Mouse (Mus musculus) hindbrain, postnatal 0 days (tissue): ENCODE results near the gene Mob2. TPM values are rescaled to one million over a fixed set of nuclear protein-coding genes. Genes with fewer than 3 reads are reported as not detected.
A peak's percentile ranks its signal among the peaks of the same experiment; 100 is the strongest.

Source experiments
- ATAC-seq: fragments of 200-750 bp; cut with Nextera tagmentation; 2 replicates; pipeline ENCODE4 v1.8.0; 2017; ENCODE audit warnings: mild to moderate bottlenecking, moderate TSS enrichment, moderate library complexity
- DNase-seq: peaks from one replicate; pipeline ENCODE4 v3.0.0-alpha.2; 2015; ENCODE audit warnings: low spot score
- H3K27ac ChIP-seq: fragments of 300-500 bp; sonication (generic); 2 replicates; pipeline ENCODE4 v1.5.1; 2014; ENCODE audit warnings: mild to moderate bottlenecking
- H3K27me3 ChIP-seq: fragments of 300-500 bp; sonication (generic); 2 replicates; pipeline ENCODE4 v1.6.1; 2014; ENCODE audit warnings: low read length, mixed read lengths; ENCODE audit not compliant: insufficient read depth
- H3K36me3 ChIP-seq: fragments of 300-500 bp; sonication (generic); 2 replicates; pipeline ENCODE4 v1.6.1; 2014; ENCODE audit warnings: low read length, mixed read lengths; ENCODE audit not compliant: insufficient read depth
- H3K4me1 ChIP-seq: fragments of 300-500 bp; sonication (generic); 2 replicates; pipeline ENCODE4 v1.6.1; 2014; ENCODE audit warnings: antibody characterized with exemption, low read length, mixed read lengths; ENCODE audit not compliant: insufficient read depth
- H3K4me2 ChIP-seq: fragments of 300-500 bp; sonication (generic); 2 replicates; pipeline ENCODE4 v1.6.1; 2014; ENCODE audit warnings: low read depth, mild to moderate bottlenecking, low read length, moderate library complexity, mixed read lengths
- H3K4me3 ChIP-seq: fragments of 300-500 bp; sonication (generic); 2 replicates; pipeline ENCODE4 v1.5.1; 2014; ENCODE audit warnings: low read length
- H3K9ac ChIP-seq: fragments of 300-500 bp; sonication (generic); replicated peaks from 2 replicates; pipeline ENCODE4 v1.6.1; 2014; ENCODE audit warnings: mild to moderate bottlenecking, low read length, moderate library complexity, mixed read lengths
- H3K9me3 ChIP-seq: fragments of 300-500 bp; sonication (generic); 2 replicates; pipeline ENCODE4 v1.6.1; 2016; ENCODE audit warnings: low read length, mixed read lengths
- CTCF ChIP-seq: IDR thresholded peaks from 2 replicates; pipeline ENCODE4 v1.5.1; 2016; ENCODE audit warnings: antibody characterized with exemption, control low read depth, low read depth
- WGBS: fragments of 180-500 bp; shearing (Covaris S2); extraction: QIAGEN DNeasy Blood & Tissue Kit; methylation state at CpG from one replicate; pipeline ENCODE4 v1.1.7; 2014; 5-methylcytosine and 5-hydroxymethylcytosine counted together
- polyA plus RNA-seq: library from polyadenylated mRNA; unstranded; fragments of >200 nt; fragmentation: Nextera tagmentation; extraction: Ambion mirVana; gene quantifications from 2 replicates; pipeline ENCODE4 v1.2.1, GENCODE M21; 2015
- total RNA-seq: library from RNA; depleted of rRNA; stranded (reverse); fragments of >200 nt; gene quantifications from 2 replicates; pipeline ENCODE4 v1.2.3, GENCODE M21; 2014

The Mob2 gene
- total and polyA plus RNA-seq, 2 experiments from 2014 or later = 41.1 to 44.1 TPM

- Histone ChIP-seq H3K9me3 (no peaks in the 10 kb centered on the region), H3K27me3 (no peaks in the 10 kb centered on the region), H3K9ac (no peak overlapping the region), H3K27ac (peak overlapping the region; percentile 20; the same call in 1 of the 2 replicates), H3K4me2 (no peak overlapping the region), H3K4me1 (peaks cover 4% of the 10 kb centered on the region; the same call in 1 of the 2 replicates), H3K4me3 (no peak overlapping the region), H3K36me3 (peaks cover 58% of the 10 kb centered on the region)
- ATAC-seq = no peak; the same call in 1 of the 2 replicates
- WGBS = 57% methylated on average over 21 of the region's 22 CpGs
- DNase-seq = peak; percentile 40
- no peak for TF ChIP-seq CTCF
These were observed 59.1 kb downstream of the Mob2 start for GRCm38 (mm10) chr7:142001597-142002340.

GRCm38 (mm10) chr7:142000661-142001060 lies 60.2 kb downstream of the Mob2 start:
- DNase-seq = no peak
- H3K9me3 ChIP-seq = no peaks in the 10 kb centered on the region
- H3K4me1 ChIP-seq = peaks cover 4% of the 10 kb centered on the region; the same call in 1 of the 2 replicates
- WGBS = 76% methylated on average over 3 of the region's 3 CpGs
- H3K36me3 ChIP-seq = peaks cover 69% of the 10 kb centered on the region
- ATAC-seq = no peak
- TF ChIP-seq CTCF = no peak
- H3K4me3 ChIP-seq = no peak overlapping the region
- no peaks in the 10 kb centered on the region for H3K27me3 ChIP-seq
- H3K4me2 ChIP-seq = no peak overlapping the region
- H3K9ac ChIP-seq = no peak overlapping the region
- H3K27ac ChIP-seq = no peak overlapping the region

- H3K36me3 ChIP-seq = peaks cover 79% of the 10 kb centered on the region
- no peaks in the 10 kb centered on the region for H3K9me3 ChIP-seq
- TF ChIP-seq CTCF = no peak
- H3K27me3 ChIP-seq = no peaks in the 10 kb centered on the region
- no peak overlapping the region for H3K4me3 ChIP-seq
- H3K27ac ChIP-seq = no peak overlapping the region
- ATAC-seq (no peak), DNase-seq (no peak)
- WGBS = 95% methylated on average over 4 of the region's 4 CpGs
- no peak overlapping the region for H3K9ac ChIP-seq
- H3K4me1 ChIP-seq = no peaks in the 10 kb centered on the region
- H3K4me2 ChIP-seq = no peak overlapping the region
These were observed 66.7 kb downstream of the Mob2 start for GRCm38 (mm10) chr7:141994121-141994520.

DNA sequence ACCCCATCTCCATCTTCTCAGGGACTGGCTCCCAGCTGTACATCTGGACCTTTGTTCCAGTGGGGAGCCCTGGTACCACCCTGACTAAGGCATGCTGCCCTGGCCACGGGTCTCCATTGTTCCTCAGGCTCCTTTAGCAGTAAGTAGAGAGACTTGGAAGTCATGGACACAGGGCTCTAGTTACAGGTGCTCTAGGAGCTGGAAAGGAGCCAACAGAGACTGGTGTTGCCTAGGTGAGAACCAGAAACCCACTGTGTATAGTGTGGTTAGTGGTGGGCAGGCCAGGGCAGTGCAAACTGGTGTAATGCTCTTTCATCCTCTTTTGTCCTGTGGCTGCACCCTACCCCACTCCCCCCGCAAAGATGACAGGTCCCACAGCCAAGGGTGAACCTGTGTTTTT lies 69.7 kb downstream of the Mob2 start:
- 81% methylated on average over 2 of the region's 2 CpGs for WGBS
- TF ChIP-seq CTCF = no peak
- no peak overlapping the region for H3K9ac ChIP-seq
- H3K27me3 ChIP-seq = no peaks in the 10 kb centered on the region
- no peak overlapping the region for H3K4me3 ChIP-seq
- no peak overlapping the region for H3K4me2 ChIP-seq
- no peak for ATAC-seq
- H3K36me3 ChIP-seq = peaks cover 76% of the 10 kb centered on the region
- no peaks in the 10 kb centered on the region for H3K9me3 ChIP-seq
- H3K27ac ChIP-seq = no peak overlapping the region
- no peak for DNase-seq
- no peaks in the 10 kb centered on the region for H3K4me1 ChIP-seq

DNA sequence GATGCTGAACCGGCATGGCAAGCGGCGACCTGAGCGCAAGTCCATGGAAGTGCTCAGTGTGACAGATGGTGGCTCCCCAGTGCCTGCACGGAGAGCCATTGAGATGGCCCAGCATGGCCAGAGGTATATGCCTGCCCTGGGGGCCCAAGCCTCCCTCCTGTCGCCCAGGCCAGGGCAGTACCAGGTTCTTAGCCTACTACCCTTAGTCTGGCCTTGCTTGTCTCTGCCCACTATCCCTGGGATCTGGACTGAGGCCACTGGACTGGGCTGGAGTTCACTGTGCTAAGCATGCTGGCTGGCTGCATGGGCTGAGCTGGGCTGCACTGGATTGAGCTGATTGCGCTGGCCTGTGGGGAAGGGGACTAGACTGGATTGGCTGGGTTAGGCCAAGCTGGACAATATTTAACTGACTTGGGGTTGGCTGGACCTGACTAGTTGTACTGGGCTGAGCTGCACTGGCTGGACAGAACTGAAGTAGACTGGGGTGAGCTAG lies 72.5 kb downstream of the Mob2 start:
- Histone ChIP-seq H3K27ac (no peak overlapping the region), H3K4me1 (no peaks in the 10 kb centered on the region), H3K9me3 (no peaks in the 10 kb centered on the region), H3K27me3 (no peaks in the 10 kb centered on the region), H3K36me3 (peaks cover 61% of the 10 kb centered on the region; the same call in 1 of the 2 replicates), H3K4me2 (no peak overlapping the region), H3K9ac (no peak overlapping the region), H3K4me3 (no peak overlapping the region)
- ATAC-seq = no peak
- 65% methylated on average over 7 of the region's 7 CpGs for WGBS
- no peak for TF ChIP-seq CTCF
- no peak for DNase-seq

- Histone ChIP-seq H3K36me3 (peaks cover 12% of the 10 kb centered on the region; the same call in 1 of the 2 replicates), H3K27ac (no peak overlapping the region), H3K4me1 (peaks cover 7% of the 10 kb centered on the region), H3K4me2 (no peak overlapping the region), H3K9me3 (no peaks in the 10 kb centered on the region), H3K9ac (no peak overlapping the region), H3K4me3 (no peak overlapping the region), H3K27me3 (no peaks in the 10 kb centered on the region)
- ATAC-seq (no peak), DNase-seq (no peak)
- no peak for TF ChIP-seq CTCF
- WGBS = 89% methylated on average over 7 of the region's 7 CpGs
These were observed 79.6 kb downstream of the Mob2 start for GRCm38 (mm10) chr7:141981237-141981636.

- ATAC-seq (no peak), DNase-seq (no peak)
- H3K36me3 ChIP-seq = no peaks in the 10 kb centered on the region; the same call in 1 of the 2 replicates
- H3K27me3 ChIP-seq = no peaks in the 10 kb centered on the region
- H3K9me3 ChIP-seq = no peaks in the 10 kb centered on the region
- no peak overlapping the region for H3K9ac ChIP-seq
- no peak for TF ChIP-seq CTCF
- H3K4me2 ChIP-seq = no peak overlapping the region
- H3K4me3 ChIP-seq = no peak overlapping the region
- no peak overlapping the region for H3K27ac ChIP-seq
- H3K4me1 ChIP-seq = peaks cover 7% of the 10 kb centered on the region
- WGBS = 91% methylated on average over 4 of the region's 4 CpGs
These were observed 81.6 kb downstream of the Mob2 start for GRCm38 (mm10) chr7:141979247-141979646.
